Mouse (Mus musculus) hindbrain, embryonic 11.5 days (tissue): Measurements from ENCODE around the gene Iqsec1. TPM values are rescaled to one million over a fixed set of nuclear protein-coding genes. Genes with fewer than 3 reads are reported as not detected.

Experiments used
- ATAC-seq: fragments of 200-750 bp; cut with Nextera tagmentation; 2 replicates; pipeline ENCODE4 v1.8.0; 2017; ENCODE audit warnings: mild to moderate bottlenecking, moderate TSS enrichment, moderate library complexity; ENCODE audit not compliant: low FRiP score
- DNase-seq: peaks from one replicate; pipeline ENCODE4 v3.0.0-alpha.2; 2015; ENCODE audit warnings: low spot score
- H3K27ac ChIP-seq: fragments of 300-500 bp; sonication (generic); 2 replicates; pipeline ENCODE4 v1.5.1; 2014; ENCODE audit warnings: mild to moderate bottlenecking, low read depth, low read length
- H3K27me3 ChIP-seq: fragments of 300-500 bp; sonication (generic); 2 replicates; pipeline ENCODE4 v1.6.1; 2014; ENCODE audit warnings: mild to moderate bottlenecking, low read length, moderate library complexity, mixed read lengths; ENCODE audit not compliant: control insufficient read depth, insufficient read depth
- H3K36me3 ChIP-seq: fragments of 300-500 bp; sonication (generic); 2 replicates; pipeline ENCODE4 v1.6.1; 2014; ENCODE audit warnings: mild to moderate bottlenecking, low read length, moderate library complexity, mixed read lengths; ENCODE audit not compliant: control insufficient read depth, insufficient read depth
- H3K4me1 ChIP-seq: fragments of 300-500 bp; sonication (generic); replicated peaks from 2 replicates; pipeline ENCODE4 v1.6.1; 2014; ENCODE audit warnings: low read length, mixed read lengths; ENCODE audit not compliant: control insufficient read depth, insufficient read depth
- H3K4me2 ChIP-seq: fragments of 300-500 bp; sonication (generic); replicated peaks from 2 replicates; pipeline ENCODE4 v1.6.1; 2014; ENCODE audit warnings: mild to moderate bottlenecking, low read depth, low read length
- H3K4me3 ChIP-seq: fragments of 300-500 bp; sonication (generic); 2 replicates; pipeline ENCODE4 v1.5.1; 2014; ENCODE audit warnings: low read depth, low read length
- H3K9ac ChIP-seq: fragments of 300-500 bp; sonication (generic); 2 replicates; pipeline ENCODE4 v1.6.1; 2014; ENCODE audit warnings: low read depth, low read length
- H3K9me3 ChIP-seq: fragments of 300-500 bp; sonication (generic); 2 replicates; pipeline ENCODE4 v1.6.1; 2016; ENCODE audit warnings: low read length; ENCODE audit not compliant: control insufficient read depth
- WGBS: fragments of 180-500 bp; shearing (Covaris S2); extraction: QIAGEN DNeasy Blood & Tissue Kit; methylation state at CpG from one replicate; pipeline ENCODE4 v1.1.7; 2014; 5-methylcytosine and 5-hydroxymethylcytosine counted together
- polyA plus RNA-seq: library from polyadenylated mRNA; unstranded; fragments of >200 nt; fragmentation: Nextera tagmentation; extraction: Ambion mirVana; gene quantifications from 2 replicates; pipeline ENCODE4 v1.2.1, GENCODE M21; 2014

Iqsec1 gene
- polyA plus RNA-seq, 1 experiment from 2014 or later: 22.4 TPM

- Histone ChIP-seq H3K4me1 (peaks cover 2% of the 10 kb centered on the region; the same call in 1 of the 2 replicates), H3K36me3 (no peaks in the 10 kb centered on the region), H3K27ac (no peak overlapping the region), H3K4me3 (no peak overlapping the region), H3K9me3 (no peaks in the 10 kb centered on the region), H3K4me2 (no peak overlapping the region), H3K27me3 (no peaks in the 10 kb centered on the region), H3K9ac (no peak overlapping the region)
- no peak for ATAC-seq
- 93% methylated on average over 2 of the region's 2 CpGs for WGBS
- no peak for DNase-seq
Measured at GRCm38 (mm10) chr6:90754093-90754492, 234.4 kb downstream of the Iqsec1 start.

GRCm38 (mm10) chr6:90753656-90754055, 234.8 kb downstream of the Iqsec1 start:
- no peak for ATAC-seq
- H3K27me3 ChIP-seq: no peaks in the 10 kb centered on the region
- no peak overlapping the region for H3K4me3 ChIP-seq
- DNase-seq: no peak
- no peak overlapping the region for H3K27ac ChIP-seq
- no peaks in the 10 kb centered on the region for H3K36me3 ChIP-seq
- no peak overlapping the region for H3K4me2 ChIP-seq
- no peak overlapping the region for H3K9ac ChIP-seq
- H3K9me3 ChIP-seq: no peaks in the 10 kb centered on the region
- no peaks in the 10 kb centered on the region for H3K4me1 ChIP-seq

- Histone ChIP-seq H3K4me3 (no peak overlapping the region), H3K36me3 (no peaks in the 10 kb centered on the region), H3K4me1 (no peaks in the 10 kb centered on the region), H3K9ac (no peak overlapping the region), H3K4me2 (no peak overlapping the region), H3K27ac (no peak overlapping the region), H3K9me3 (no peaks in the 10 kb centered on the region), H3K27me3 (no peaks in the 10 kb centered on the region)
- DNase-seq (no peak), ATAC-seq (no peak)
- 88% methylated on average over 3 of the region's 3 CpGs for WGBS
Measured at GRCm38 (mm10) chr6:90751624-90752023, 236.9 kb downstream of the Iqsec1 start.

- Histone ChIP-seq H3K4me3 (no peak overlapping the region), H3K27me3 (no peaks in the 10 kb centered on the region), H3K4me2 (no peak overlapping the region), H3K9ac (no peak overlapping the region), H3K27ac (no peak overlapping the region), H3K9me3 (no peaks in the 10 kb centered on the region), H3K4me1 (no peaks in the 10 kb centered on the region), H3K36me3 (no peaks in the 10 kb centered on the region)
- 78% methylated on average over 2 of the region's 2 CpGs for WGBS
- DNase-seq (no peak), ATAC-seq (no peak)
Measured at GRCm38 (mm10) chr6:90750091-90750490, 238.4 kb downstream of the Iqsec1 start.

- no peak overlapping the region for H3K27ac ChIP-seq
- H3K27me3 ChIP-seq: no peaks in the 10 kb centered on the region
- no peak overlapping the region for H3K4me3 ChIP-seq
- no peak overlapping the region for H3K9ac ChIP-seq
- 91% methylated on average over 4 of the region's 4 CpGs for WGBS
- ATAC-seq (no peak), DNase-seq (no peak)
- H3K4me2 ChIP-seq: no peak overlapping the region
- no peaks in the 10 kb centered on the region for H3K9me3 ChIP-seq
- no peaks in the 10 kb centered on the region for H3K36me3 ChIP-seq
- no peaks in the 10 kb centered on the region for H3K4me1 ChIP-seq
Measured at GRCm38 (mm10) chr6:90749414-90749937, 239.0 kb downstream of the Iqsec1 start.

GRCm38 (mm10) chr6:90748976-90749375, 239.5 kb downstream of the Iqsec1 start:
- no peaks in the 10 kb centered on the region for H3K27me3 ChIP-seq
- ATAC-seq (no peak), DNase-seq (no peak)
- no peak overlapping the region for H3K4me3 ChIP-seq
- H3K36me3 ChIP-seq: no peaks in the 10 kb centered on the region
- H3K9me3 ChIP-seq: no peaks in the 10 kb centered on the region
- H3K9ac ChIP-seq: no peak overlapping the region
- H3K4me2 ChIP-seq: no peak overlapping the region
- H3K4me1 ChIP-seq: no peaks in the 10 kb centered on the region
- H3K27ac ChIP-seq: no peak overlapping the region

GRCm38 (mm10) chr6:90746331-90746864, 242.1 kb downstream of the Iqsec1 start:
- H3K4me2 ChIP-seq: no peak overlapping the region
- ATAC-seq: no peak
- no peak for DNase-seq

GRCm38 (mm10) chr6:90745401-90746198, 242.9 kb downstream of the Iqsec1 start:
- Histone ChIP-seq H3K27ac (no peak overlapping the region), H3K4me2 (no peak overlapping the region), H3K9me3 (no peaks in the 10 kb centered on the region), H3K27me3 (no peaks in the 10 kb centered on the region), H3K9ac (no peak overlapping the region), H3K36me3 (no peaks in the 10 kb centered on the region), H3K4me3 (no peak overlapping the region), H3K4me1 (no peaks in the 10 kb centered on the region)
- no peak for ATAC-seq
- WGBS: 80% methylated on average over 3 of the region's 3 CpGs
- no peak for DNase-seq

More at GRCm38 (mm10) chr6:90746331-90746864, 242.1 kb downstream of the Iqsec1 start:
- no peaks in the 10 kb centered on the region for H3K27me3 ChIP-seq
- H3K4me1 ChIP-seq: no peaks in the 10 kb centered on the region
- no peaks in the 10 kb centered on the region for H3K36me3 ChIP-seq
- H3K9ac ChIP-seq: no peak overlapping the region
- WGBS: 66% methylated on average over 3 of the region's 3 CpGs
- H3K4me3 ChIP-seq: no peak overlapping the region
- no peak overlapping the region for H3K27ac ChIP-seq
- H3K9me3 ChIP-seq: no peaks in the 10 kb centered on the region

- no peaks in the 10 kb centered on the region for H3K36me3 ChIP-seq
- no peaks in the 10 kb centered on the region for H3K27me3 ChIP-seq
- WGBS: 62% methylated on average over 1 of the region's 1 CpGs
- no peak overlapping the region for H3K4me2 ChIP-seq
- no peak for ATAC-seq
- H3K4me3 ChIP-seq: no peak overlapping the region
- H3K27ac ChIP-seq: no peak overlapping the region
- no peaks in the 10 kb centered on the region for H3K4me1 ChIP-seq
- no peak overlapping the region for H3K9ac ChIP-seq
- DNase-seq: no peak
- no peaks in the 10 kb centered on the region for H3K9me3 ChIP-seq
Measured at GRCm38 (mm10) chr6:90742453-90742852, 246.0 kb downstream of the Iqsec1 start.
